Mouse (Mus musculus): ENCODE measurements around the gene Tbc1d1. TPM values are rescaled to one million over a fixed set of nuclear protein-coding genes. Genes with fewer than 3 reads are reported as not detected.

Tbc1d1 gene
- polyA plus RNA-seq, 1 experiment from 2014 or later = 21.2 TPM

- no peak overlapping the region for H3K4me3 ChIP-seq
- WGBS = 87% methylated on average over 11 of the region's 11 CpGs
- H3K27ac ChIP-seq = no peak overlapping the region
- H3K36me3 ChIP-seq = peaks cover 16% of the 10 kb centered on the region
- no peaks in the 10 kb centered on the region for H3K27me3 ChIP-seq (ENCODE audit: insufficient read depth, poor library complexity, severe bottlenecking)
- H3K4me1 ChIP-seq (replicated peaks) = 0 out of 2 replicates have a peak, but pooled peaks cover 3% of the 10 kb centered on the region
- no peak for DNase-seq (ENCODE audit: low spot score)
- H3K9me3 ChIP-seq = no peaks in the 10 kb centered on the region
Observed at GRCm38 (mm10) chr5:64263348-64263747, 107.2 kb downstream of the Tbc1d1 start.

GRCm38 (mm10) chr5:64263898-64264478, 107.9 kb downstream of the Tbc1d1 start:
- Histone ChIP-seq H3K4me1 (replicated peaks) (0 out of 2 replicates have a peak, but pooled peaks cover 3% of the 10 kb centered on the region), H3K36me3 (peaks cover 12% of the 10 kb centered on the region; the same call in 1 of the 2 replicates), H3K4me3 (no peak overlapping the region), H3K27me3 (ENCODE audit: insufficient read depth, poor library complexity, severe bottlenecking) (no peaks in the 10 kb centered on the region), H3K9me3 (no peaks in the 10 kb centered on the region), H3K27ac (0 out of 2 replicates have a peak overlapping the region, but pooled peaks have one; percentile 23)
- DNase-seq (ENCODE audit: low spot score) = no peak
- 77% methylated on average over 13 of the region's 13 CpGs for WGBS

DNA sequence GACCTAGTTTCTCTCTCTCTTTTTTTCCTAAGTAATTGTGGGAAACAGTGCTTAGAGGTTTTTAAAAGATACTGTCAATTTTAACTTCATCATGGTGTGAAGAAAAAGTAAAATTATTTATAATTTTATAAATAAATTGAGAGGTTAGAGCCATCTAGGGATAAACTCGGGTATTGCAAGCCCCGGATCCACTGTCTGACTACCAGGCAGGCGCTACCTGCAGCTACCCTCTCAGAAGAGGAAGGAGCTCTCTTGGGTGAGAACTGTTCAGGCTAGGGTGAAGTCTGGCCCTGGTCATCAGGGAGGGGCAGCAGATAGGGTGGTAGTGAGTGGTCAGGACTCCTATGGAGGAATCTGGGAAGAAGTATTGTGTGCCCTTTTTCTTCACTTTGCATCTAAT, 109.0 kb downstream of the Tbc1d1 start:
- Histone ChIP-seq H3K4me3 (no peak overlapping the region), H3K27ac (no peak overlapping the region), H3K4me1 (replicated peaks) (peaks cover 9% of the 10 kb centered on the region), H3K36me3 (peaks cover 10% of the 10 kb centered on the region; the same call in 1 of the 2 replicates), H3K9me3 (no peaks in the 10 kb centered on the region), H3K27me3 (ENCODE audit: insufficient read depth, poor library complexity, severe bottlenecking) (no peaks in the 10 kb centered on the region)
- DNase-seq (ENCODE audit: low spot score) = no peak
- WGBS = 24% methylated on average over 3 of the region's 3 CpGs

GRCm38 (mm10) chr5:64265906-64266305, 109.8 kb downstream of the Tbc1d1 start:
- 91% methylated on average over 3 of the region's 3 CpGs for WGBS
- no peaks in the 10 kb centered on the region for H3K9me3 ChIP-seq
- peaks cover 10% of the 10 kb centered on the region; the same call in 1 of the 2 replicates for H3K36me3 ChIP-seq
- no peak overlapping the region for H3K4me3 ChIP-seq
- peaks cover 9% of the 10 kb centered on the region for H3K4me1 ChIP-seq (replicated peaks)
- no peak for DNase-seq (ENCODE audit: low spot score)
- no peaks in the 10 kb centered on the region for H3K27me3 ChIP-seq (ENCODE audit: insufficient read depth, poor library complexity, severe bottlenecking)
- H3K27ac ChIP-seq = no peak overlapping the region

DNA sequence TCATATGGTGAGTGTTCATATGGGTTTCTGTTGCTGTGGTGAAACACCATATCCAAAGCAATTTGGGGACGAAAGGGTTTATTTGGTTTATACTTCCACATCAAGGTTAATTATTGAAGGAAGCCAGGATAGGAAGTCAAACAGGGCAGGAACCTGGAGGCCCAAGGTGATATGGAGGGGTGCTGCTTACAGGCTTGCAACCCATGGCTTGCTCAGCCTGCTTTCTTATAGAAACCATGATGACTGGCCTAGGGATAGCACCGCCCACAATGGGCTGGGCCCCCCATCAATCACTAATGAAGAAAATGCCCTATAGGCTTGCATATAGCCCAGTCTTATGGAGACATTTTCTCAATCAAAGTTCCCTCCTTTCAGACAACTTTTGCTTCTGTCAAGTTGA, 110.4 kb downstream of the Tbc1d1 start:
- H3K4me1 ChIP-seq (replicated peaks) = peaks cover 9% of the 10 kb centered on the region
- H3K4me3 ChIP-seq = no peak overlapping the region
- H3K27me3 ChIP-seq (ENCODE audit: insufficient read depth, poor library complexity, severe bottlenecking) = no peaks in the 10 kb centered on the region
- 94% methylated on average over 2 of the region's 2 CpGs for WGBS
- no peak overlapping the region for H3K27ac ChIP-seq
- no peak for DNase-seq (ENCODE audit: low spot score)
- peaks cover 16% of the 10 kb centered on the region for H3K36me3 ChIP-seq
- H3K9me3 ChIP-seq = no peaks in the 10 kb centered on the region

DNA sequence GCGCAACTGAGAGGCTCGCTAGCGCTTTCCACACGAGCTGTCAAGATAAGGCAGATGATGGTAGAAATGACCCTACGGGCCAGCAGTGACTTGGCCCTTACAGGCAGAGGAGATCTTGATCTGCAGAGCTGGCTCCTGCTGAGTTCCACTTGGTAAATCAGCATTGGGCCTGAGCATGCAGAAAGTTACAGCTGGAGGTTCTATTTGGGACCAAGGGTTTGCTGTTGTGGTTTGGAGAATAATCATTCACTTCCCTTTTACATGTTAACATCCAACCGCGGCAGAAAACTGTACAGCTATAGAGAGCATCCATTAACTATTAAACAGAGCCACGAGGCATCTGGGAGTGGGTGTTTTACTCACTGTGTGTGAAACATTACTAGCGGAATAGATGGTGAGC, 111.2 kb downstream of the Tbc1d1 start:
- Histone ChIP-seq H3K36me3 (peaks cover 24% of the 10 kb centered on the region), H3K4me3 (no peak overlapping the region), H3K9me3 (no peaks in the 10 kb centered on the region), H3K4me1 (replicated peaks) (peaks cover 9% of the 10 kb centered on the region), H3K27ac (no peak overlapping the region), H3K27me3 (ENCODE audit: insufficient read depth, poor library complexity, severe bottlenecking) (no peaks in the 10 kb centered on the region)
- WGBS = 94% methylated on average over 9 of the region's 9 CpGs
- DNase-seq (ENCODE audit: low spot score) = no peak

DNA sequence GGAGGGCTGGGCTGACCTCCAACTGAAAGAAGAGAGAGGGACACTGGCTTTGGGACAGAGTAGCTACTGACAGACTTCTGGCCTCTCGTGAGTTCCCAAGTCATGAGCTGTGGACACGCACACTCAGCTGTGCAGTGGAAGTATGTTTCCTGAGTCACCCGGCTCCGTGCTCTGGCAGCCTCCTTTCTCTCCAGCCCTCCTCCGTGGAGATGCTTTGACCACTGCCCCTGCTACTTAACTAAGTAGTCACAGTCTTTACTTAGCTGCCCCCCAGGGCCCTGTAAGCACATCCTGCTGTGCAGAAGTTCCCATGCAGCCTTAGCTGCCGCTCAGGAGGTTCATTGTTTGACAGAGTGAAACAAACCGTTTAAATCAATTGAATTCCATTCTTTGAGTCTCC, 113.6 kb downstream of the Tbc1d1 start:
- no peak for DNase-seq (ENCODE audit: low spot score)
- Histone ChIP-seq H3K36me3 (peaks cover 22% of the 10 kb centered on the region), H3K27me3 (ENCODE audit: insufficient read depth, poor library complexity, severe bottlenecking) (no peaks in the 10 kb centered on the region), H3K27ac (no peak overlapping the region), H3K4me3 (no peak overlapping the region), H3K4me1 (replicated peaks) (peaks cover 5% of the 10 kb centered on the region), H3K9me3 (no peaks in the 10 kb centered on the region)
- WGBS = 25% methylated on average over 7 of the region's 7 CpGs

- Histone ChIP-seq H3K4me3 (no peak overlapping the region), H3K9me3 (no peaks in the 10 kb centered on the region), H3K27ac (no peak overlapping the region), H3K27me3 (ENCODE audit: insufficient read depth, poor library complexity, severe bottlenecking) (no peaks in the 10 kb centered on the region), H3K36me3 (peaks cover 36% of the 10 kb centered on the region), H3K4me1 (replicated peaks) (peaks cover 5% of the 10 kb centered on the region)
- DNase-seq (ENCODE audit: low spot score) = no peak
- WGBS = 89% methylated on average over 1 of the region's 1 CpGs
Observed at GRCm38 (mm10) chr5:64273517-64273916, 117.4 kb downstream of the Tbc1d1 start.

DNA sequence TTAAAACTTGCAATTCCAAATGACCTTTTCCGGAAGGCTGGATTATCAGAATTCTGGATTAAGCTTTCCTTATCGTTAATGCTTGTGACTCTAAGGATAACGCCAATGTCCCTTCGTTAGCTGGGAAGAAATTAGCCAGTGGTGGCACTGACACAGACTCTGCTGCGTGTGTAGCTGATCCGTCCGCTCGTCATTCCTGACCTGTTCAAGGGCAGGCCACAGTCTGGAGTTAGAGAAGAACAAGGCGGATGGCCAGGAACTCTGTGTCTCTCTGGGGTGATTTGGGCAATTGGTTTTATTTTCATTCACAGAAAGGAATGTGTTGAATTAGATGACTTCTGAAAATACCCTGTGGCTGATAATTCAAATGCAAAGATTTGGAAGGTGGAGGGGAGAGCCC, 118.2 kb downstream of the Tbc1d1 start:
- Histone ChIP-seq H3K36me3 (peaks cover 42% of the 10 kb centered on the region), H3K27me3 (ENCODE audit: insufficient read depth, poor library complexity, severe bottlenecking) (no peaks in the 10 kb centered on the region), H3K9me3 (no peaks in the 10 kb centered on the region), H3K4me1 (replicated peaks) (peaks cover 5% of the 10 kb centered on the region), H3K27ac (no peak overlapping the region), H3K4me3 (no peak overlapping the region)
- 92% methylated on average over 9 of the region's 9 CpGs for WGBS
- no peak for DNase-seq (ENCODE audit: low spot score)

DNA sequence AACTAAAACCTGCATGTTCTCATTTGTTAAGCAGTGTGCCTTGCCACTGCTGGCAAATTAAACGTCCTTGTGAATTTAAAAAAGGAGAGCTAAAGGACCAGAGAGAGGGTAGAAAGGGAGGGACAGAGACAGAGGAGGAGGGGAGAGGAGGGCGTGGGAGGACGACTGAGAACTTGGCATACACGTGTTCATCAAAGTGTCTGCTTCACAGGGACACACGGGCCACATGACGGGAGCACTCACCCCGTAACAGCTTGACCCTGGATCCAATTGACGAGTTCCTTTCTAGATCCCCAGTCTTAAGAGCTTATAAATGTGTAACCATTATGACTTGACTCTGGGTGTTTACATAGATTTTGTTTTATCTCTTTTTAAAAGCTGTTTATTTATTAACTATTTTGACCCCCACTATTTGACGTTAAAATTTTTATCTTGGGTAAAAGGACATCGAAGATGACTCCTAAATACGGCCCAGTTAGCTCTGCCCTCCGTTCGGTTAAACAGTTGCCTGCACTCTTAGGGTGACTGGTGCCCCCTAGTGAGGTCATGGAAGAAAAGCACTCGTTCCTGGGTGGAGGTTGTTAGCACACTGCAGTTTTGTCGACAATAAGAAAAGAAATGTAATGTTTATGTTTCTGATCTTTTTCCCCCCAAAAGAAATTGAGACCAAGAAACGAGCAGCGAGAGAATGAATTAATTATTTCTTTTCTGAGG, 118.8 kb downstream of the Tbc1d1 start:
- no peaks in the 10 kb centered on the region for H3K9me3 ChIP-seq
- H3K36me3 ChIP-seq = peaks cover 48% of the 10 kb centered on the region
- DNase-seq (ENCODE audit: low spot score) = no peak
- 0 out of 2 replicates have a peak overlapping the region, but pooled peaks have one; percentile 45 for H3K27ac ChIP-seq
- no peaks in the 10 kb centered on the region for H3K27me3 ChIP-seq (ENCODE audit: insufficient read depth, poor library complexity, severe bottlenecking)
- 41% methylated on average over 17 of the region's 17 CpGs for whole genome bisulfite sequencing
- peaks cover under 1% of the 10 kb centered on the region; the same call in 1 of the 2 replicates for H3K4me1 ChIP-seq (replicated peaks)
- H3K4me3 ChIP-seq = no peak overlapping the region

- WGBS = 94% methylated on average over 7 of the region's 7 CpGs
- H3K36me3 ChIP-seq = peaks cover 59% of the 10 kb centered on the region
Observed at GRCm38 (mm10) chr5:64277646-64278191, 121.6 kb downstream of the Tbc1d1 start.

GRCm38 (mm10) chr5:64279668-64280067, 123.6 kb downstream of the Tbc1d1 start:
- H3K36me3 ChIP-seq = peaks cover 73% of the 10 kb centered on the region
- no peak overlapping the region for H3K27ac ChIP-seq

More at GRCm38 (mm10) chr5:64277646-64278191, 121.6 kb downstream of the Tbc1d1 start:
- no peak for DNase-seq (ENCODE audit: low spot score)
- Histone ChIP-seq H3K9me3 (no peaks in the 10 kb centered on the region), H3K27ac (no peak overlapping the region), H3K4me3 (no peak overlapping the region), H3K27me3 (ENCODE audit: insufficient read depth, poor library complexity, severe bottlenecking) (no peaks in the 10 kb centered on the region), H3K4me1 (replicated peaks) (no peaks in the 10 kb centered on the region; the same call in 1 of the 2 replicates)

GRCm38 (mm10) chr5:64280191-64280590, 124.1 kb downstream of the Tbc1d1 start:
- 94% methylated on average over 8 of the region's 8 CpGs for whole genome bisulfite sequencing
- Histone ChIP-seq H3K4me3 (no peak overlapping the region), H3K27me3 (ENCODE audit: insufficient read depth, poor library complexity, severe bottlenecking) (no peaks in the 10 kb centered on the region), H3K36me3 (peaks cover 73% of the 10 kb centered on the region), H3K9me3 (no peaks in the 10 kb centered on the region), H3K27ac (no peak overlapping the region), H3K4me1 (replicated peaks) (no peaks in the 10 kb centered on the region; the same call in 1 of the 2 replicates)
- DNase-seq (ENCODE audit: low spot score) = no peak

More at GRCm38 (mm10) chr5:64279668-64280067, 123.6 kb downstream of the Tbc1d1 start:
- Histone ChIP-seq H3K27me3 (ENCODE audit: insufficient read depth, poor library complexity, severe bottlenecking) (no peaks in the 10 kb centered on the region), H3K9me3 (no peaks in the 10 kb centered on the region), H3K4me1 (replicated peaks) (no peaks in the 10 kb centered on the region; the same call in 1 of the 2 replicates), H3K4me3 (no peak overlapping the region)
- WGBS = 75% methylated on average over 7 of the region's 7 CpGs
- no peak for DNase-seq (ENCODE audit: low spot score)

Data from hindbrain, embryonic 10.5 days (tissue).